Mouse (Mus musculus) heart, embryonic 16.5 days (tissue): ENCODE results near the gene Mamdc4. TPM values are rescaled to one million over a fixed set of nuclear protein-coding genes. Genes with fewer than 3 reads are reported as not detected.

Source experiments
- ATAC-seq: fragments of 200-750 bp; cut with Nextera tagmentation; replicated peaks from 2 replicates; pipeline ENCODE4 v1.8.0; 2017; ENCODE audit warnings: moderate number of reproducible peaks; ENCODE audit not compliant: insufficient read depth, low FRiP score; ENCODE audit errors: extremely low read depth
- H3K27ac ChIP-seq: fragments of 300-500 bp; sonication (generic); 2 replicates; pipeline ENCODE4 v1.5.1; 2014; ENCODE audit warnings: mild to moderate bottlenecking, low read length, control low read depth, moderate library complexity
- H3K27me3 ChIP-seq: fragments of 300-500 bp; sonication (generic); 2 replicates; pipeline ENCODE4 v1.6.1; 2014; ENCODE audit warnings: low read length, mixed read lengths; ENCODE audit not compliant: control insufficient read depth, insufficient read depth
- H3K36me3 ChIP-seq: fragments of 300-500 bp; sonication (generic); 2 replicates; pipeline ENCODE4 v1.6.1; 2014; ENCODE audit not compliant: control insufficient read depth, insufficient read depth
- H3K4me1 ChIP-seq: fragments of 300-500 bp; sonication (generic); 2 replicates; pipeline ENCODE4 v1.6.1; 2014; ENCODE audit warnings: low read length, mixed read lengths; ENCODE audit not compliant: control insufficient read depth, insufficient read depth
- H3K4me2 ChIP-seq: fragments of 300-500 bp; sonication (generic); 2 replicates; pipeline ENCODE4 v1.6.1; 2014; ENCODE audit warnings: low read depth, mild to moderate bottlenecking, control low read depth, low read length
- H3K4me3 ChIP-seq: fragments of 300-500 bp; sonication (generic); 2 replicates; pipeline ENCODE4 v1.5.1; 2014; ENCODE audit warnings: mild to moderate bottlenecking, control low read depth, low read length
- H3K9ac ChIP-seq: fragments of 300-500 bp; sonication (generic); 2 replicates; pipeline ENCODE4 v1.6.1; 2014; ENCODE audit warnings: low read length, control low read depth
- H3K9me3 ChIP-seq: fragments of 300-500 bp; sonication (generic); replicated peaks from 2 replicates; pipeline ENCODE4 v1.6.1; 2016; ENCODE audit warnings: low read length; ENCODE audit not compliant: control insufficient read depth
- WGBS: fragments of 180-500 bp; shearing (Covaris S2); extraction: QIAGEN DNeasy Blood & Tissue Kit; methylation state at CpG from one replicate; pipeline ENCODE4 v1.1.7; 2014; 5-methylcytosine and 5-hydroxymethylcytosine counted together
- polyA plus RNA-seq: library from polyadenylated mRNA; unstranded; fragments of >200 nt; fragmentation: Nextera tagmentation; extraction: Ambion mirVana; gene quantifications from 2 replicates; pipeline ENCODE4 v1.2.1, GENCODE M21; 2015

Mamdc4 gene
- 2.7 and 19.0 TPM in 2 replicates for polyA plus RNA-seq

DNA sequence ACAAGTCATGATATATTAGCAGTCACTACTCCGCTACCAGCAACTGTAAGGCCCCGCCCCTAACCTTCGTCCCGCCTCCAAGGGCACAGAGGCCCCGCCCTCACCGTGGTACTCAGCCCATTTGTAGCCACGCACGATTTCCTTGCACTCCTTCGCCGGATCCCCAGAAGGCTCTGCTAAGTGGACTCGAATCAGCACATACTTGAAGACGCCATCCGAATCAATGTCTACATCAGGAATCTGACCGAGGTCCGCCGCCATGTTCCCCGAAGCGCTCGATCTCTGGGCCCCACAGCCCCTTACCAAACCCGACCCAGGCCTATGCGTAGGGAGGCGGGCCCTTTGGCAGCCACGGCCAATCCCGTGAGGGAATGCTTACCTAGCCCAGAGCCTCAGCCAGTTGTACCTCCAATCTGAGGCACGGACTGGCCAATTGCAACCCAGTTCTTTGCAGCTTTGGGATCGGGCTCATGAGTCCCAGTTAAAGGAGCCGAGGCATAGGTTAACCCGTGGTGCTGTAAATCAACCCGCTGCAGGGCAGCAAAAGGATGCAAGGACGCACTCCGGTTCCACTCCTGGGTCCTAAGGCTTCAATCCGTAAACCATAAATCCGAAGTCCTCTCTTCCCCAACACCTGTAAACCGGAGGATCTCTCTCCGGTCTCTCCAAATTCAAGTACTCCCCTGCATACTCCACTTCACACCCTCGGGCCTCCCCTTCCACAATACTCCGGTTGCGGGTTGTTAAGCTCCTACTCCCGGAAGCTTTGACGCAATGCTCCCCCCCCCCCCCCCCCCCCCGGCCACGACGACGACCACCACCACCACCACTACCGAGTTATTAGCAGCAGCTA, at the start of gene Mamdc4, which contains the start of gene Phpt1:
Gene Mamdc4, minus strand, starts transcription at position 267 of the 853 bp plus-strand sequence.
Gene Phpt1, minus strand, starts transcription at position 646 of the 853 bp plus-strand sequence.
- Histone ChIP-seq H3K9ac (peak within 1 kb of the TSS; percentile 73), H3K27ac (peak within 1 kb of the TSS; percentile 91), H3K36me3 (0 out of 2 replicates have a peak, but pooled peaks cover 3% of the 10 kb centered on the region), H3K9me3 (no peaks in the 10 kb centered on the region), H3K4me1 (peaks cover 38% of the 10 kb centered on the region), H3K4me2 (peak within 1 kb of the TSS; percentile 82), H3K4me3 (peak within 1 kb of the TSS; percentile 60), H3K27me3 (peaks cover 37% of the 10 kb centered on the region)
- under 1% methylated on average over 41 of the region's 45 CpGs for WGBS
- peak; percentile 97 for ATAC-seq

DNA sequence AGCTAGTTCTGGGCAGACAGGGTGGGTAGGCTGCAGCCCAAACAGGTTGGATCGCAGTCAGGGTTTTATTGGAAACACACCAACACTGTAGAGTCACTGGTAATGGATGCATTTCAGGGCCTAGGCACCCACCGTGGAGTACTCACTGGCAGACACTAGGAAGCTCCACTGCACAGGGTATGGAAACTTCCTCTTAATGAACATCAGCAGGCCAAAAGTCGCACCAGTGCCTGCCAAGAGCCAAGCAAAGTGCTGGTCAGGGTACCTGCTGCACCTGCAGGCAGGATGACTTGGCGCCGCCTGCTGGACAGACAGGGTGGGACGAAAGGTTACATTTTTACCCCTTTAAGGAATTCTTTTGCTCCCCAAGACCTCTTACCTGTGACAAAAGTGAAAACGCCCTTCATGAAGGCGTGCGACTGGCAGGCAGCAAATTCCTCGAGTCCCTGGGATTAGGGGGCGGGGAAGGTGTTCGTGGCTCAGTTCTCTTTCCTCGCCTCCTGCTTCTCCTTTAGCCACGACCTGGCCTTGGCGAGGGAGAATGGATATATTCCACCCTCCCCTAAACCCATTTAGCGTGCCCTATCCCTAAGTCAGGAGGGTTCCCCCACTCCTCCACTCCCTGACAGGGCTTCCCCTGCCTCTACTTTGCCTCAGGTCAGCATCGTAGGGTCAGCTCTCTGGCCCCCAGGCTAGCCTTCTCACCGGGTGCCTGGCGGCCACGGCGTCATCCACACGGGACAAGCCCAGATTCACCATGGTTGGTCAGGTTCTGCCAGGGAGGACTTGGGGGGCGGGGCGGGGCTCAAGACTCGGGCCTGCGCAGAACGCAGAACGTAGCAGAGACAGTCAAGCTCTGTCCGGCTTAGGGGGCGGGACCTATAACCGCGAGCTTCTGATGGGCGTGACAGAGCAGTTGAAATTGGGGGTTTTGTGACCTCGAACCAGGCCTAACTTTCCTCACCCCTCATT, 46.9 kb upstream of the Mamdc4 start, which contains the start of gene Tmem141:
Gene Tmem141, minus strand, starts transcription at position 777 of the 972 bp plus-strand sequence.
- Histone ChIP-seq H3K36me3 (no peaks in the 10 kb centered on the region), H3K4me2 (peak within 1 kb of the TSS; percentile 92), H3K9ac (peak within 1 kb of the TSS; percentile 79), H3K9me3 (no peaks in the 10 kb centered on the region), H3K4me1 (peaks cover 9% of the 10 kb centered on the region), H3K27ac (peak within 1 kb of the TSS; percentile 67), H3K4me3 (peak within 1 kb of the TSS; percentile 62), H3K27me3 (peaks cover 19% of the 10 kb centered on the region)
- peak; percentile 92 for ATAC-seq
- WGBS = 6% methylated on average over 34 of the region's 34 CpGs

DNA sequence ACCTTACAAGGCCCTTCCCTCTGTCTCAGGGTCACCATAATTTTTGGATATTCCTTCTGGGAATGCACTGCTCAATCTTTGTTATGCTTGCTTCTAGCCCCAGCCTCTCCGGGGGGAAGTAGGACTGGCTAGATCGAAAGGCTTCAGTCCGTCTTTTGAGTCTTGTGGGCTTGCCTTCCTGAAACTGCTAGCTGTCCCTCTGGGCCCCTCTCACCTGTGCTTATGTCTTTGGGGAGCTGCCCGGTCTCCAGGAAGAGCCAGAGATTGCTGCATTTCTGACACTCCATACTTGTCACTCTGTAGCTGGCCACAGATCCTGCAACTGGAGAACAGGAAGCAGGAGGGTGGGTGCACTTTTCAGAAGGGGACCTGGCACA, 46.2 kb upstream of the Mamdc4 start:
- Histone ChIP-seq H3K27me3 (peaks cover 26% of the 10 kb centered on the region), H3K36me3 (no peaks in the 10 kb centered on the region), H3K9me3 (no peaks in the 10 kb centered on the region), H3K9ac (no peak overlapping the region), H3K27ac (no peak overlapping the region), H3K4me2 (peak overlapping the region; percentile 92; the same call in 1 of the 2 replicates), H3K4me3 (no peak overlapping the region), H3K4me1 (peaks cover 11% of the 10 kb centered on the region)
- WGBS = 70% methylated on average over 4 of the region's 4 CpGs
- ATAC-seq = no peak

DNA sequence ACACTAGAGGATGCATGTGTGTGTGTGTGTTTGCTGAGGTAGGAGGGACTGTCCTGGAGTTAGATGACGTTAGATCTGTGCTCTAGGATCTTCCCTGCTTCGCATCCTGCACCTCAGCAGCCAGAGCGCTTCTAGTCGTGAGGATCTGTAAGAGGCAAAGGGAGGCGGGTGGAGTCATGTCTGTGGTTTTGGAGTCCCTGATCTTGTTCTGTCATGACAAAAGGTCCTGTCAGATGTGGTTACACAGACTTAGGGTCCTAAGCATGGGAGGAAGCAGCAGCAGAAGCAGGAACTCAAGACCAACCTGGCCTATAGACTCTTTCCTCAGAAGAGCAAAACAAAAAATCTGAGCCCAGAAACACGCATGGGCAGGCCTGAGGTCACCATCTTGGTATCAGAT, 45.7 kb upstream of the Mamdc4 start:
- no peak overlapping the region for H3K9ac ChIP-seq
- no peak overlapping the region for H3K4me3 ChIP-seq
- peaks cover 30% of the 10 kb centered on the region for H3K27me3 ChIP-seq
- H3K27ac ChIP-seq = no peak overlapping the region
- 77% methylated on average over 6 of the region's 6 CpGs for WGBS
- H3K36me3 ChIP-seq = no peaks in the 10 kb centered on the region
- H3K4me2 ChIP-seq = no peak overlapping the region
- H3K9me3 ChIP-seq = no peaks in the 10 kb centered on the region
- ATAC-seq = no peak
- peaks cover 11% of the 10 kb centered on the region for H3K4me1 ChIP-seq

DNA sequence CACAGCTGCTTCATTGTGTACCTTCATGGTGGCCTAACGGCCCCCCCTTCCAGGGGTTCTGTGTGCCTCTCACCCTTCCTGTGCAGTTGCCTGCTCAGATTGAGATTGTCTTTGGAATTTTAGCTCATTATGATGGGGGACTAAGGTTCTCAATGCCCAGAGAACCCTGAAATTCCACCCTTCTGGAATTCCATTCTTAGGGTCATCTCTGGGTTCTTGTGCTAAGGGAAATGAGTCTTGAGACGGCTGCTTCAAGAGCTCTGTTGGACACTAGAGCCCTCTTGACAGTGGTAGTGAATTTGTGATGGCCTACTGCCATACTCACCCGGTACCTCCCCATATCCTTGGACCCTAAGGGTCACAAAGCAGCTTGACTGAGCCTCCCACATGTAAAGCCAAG, 42.9 kb upstream of the Mamdc4 start, which contains the start of gene Ccdc183:
Gene Ccdc183, minus strand, starts transcription at position 101 of the 400 bp plus-strand sequence.
- no peaks in the 10 kb centered on the region for H3K9me3 ChIP-seq
- H3K9ac ChIP-seq = no peak within 1 kb of the TSS
- no peaks in the 10 kb centered on the region for H3K36me3 ChIP-seq
- H3K4me2 ChIP-seq = no peak within 1 kb of the TSS
- no peak for ATAC-seq
- H3K27ac ChIP-seq = no peak within 1 kb of the TSS
- H3K4me1 ChIP-seq = peaks cover 11% of the 10 kb centered on the region
- peaks cover 45% of the 10 kb centered on the region for H3K27me3 ChIP-seq
- H3K4me3 ChIP-seq = no peak within 1 kb of the TSS
- WGBS = 68% methylated on average over 3 of the region's 3 CpGs

DNA sequence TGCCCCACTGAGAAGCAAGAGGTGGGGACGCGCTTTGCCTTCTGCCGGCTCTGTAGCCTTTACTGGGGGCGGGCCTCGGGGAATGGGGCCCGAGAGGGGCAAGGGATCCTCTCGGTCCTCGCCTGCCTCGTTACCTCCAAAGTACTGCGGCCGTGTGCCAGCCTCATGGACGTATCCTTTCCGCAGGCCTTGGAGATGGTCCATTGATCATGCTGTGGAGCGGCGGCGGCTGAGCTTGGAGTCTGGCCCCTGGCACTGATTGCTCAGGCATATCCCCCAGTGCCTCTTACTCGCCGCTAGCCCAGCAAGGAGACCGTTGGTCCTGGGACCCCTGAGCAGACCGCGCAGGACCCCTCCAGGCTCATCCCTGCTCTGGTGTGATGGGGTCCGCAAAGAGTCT, 41.8 kb upstream of the Mamdc4 start:
- H3K4me2 ChIP-seq = peak overlapping the region; percentile 13; the same call in 1 of the 2 replicates
- H3K4me1 ChIP-seq = peaks cover 8% of the 10 kb centered on the region
- peak overlapping the region; percentile 28; the same call in 1 of the 2 replicates for H3K9ac ChIP-seq
- no peaks in the 10 kb centered on the region for H3K36me3 ChIP-seq
- peaks cover 45% of the 10 kb centered on the region for H3K27me3 ChIP-seq
- peak overlapping the region; percentile 25 for H3K4me3 ChIP-seq
- WGBS = 15% methylated on average over 22 of the region's 22 CpGs
- no peak for ATAC-seq
- H3K9me3 ChIP-seq = no peaks in the 10 kb centered on the region
- H3K27ac ChIP-seq = no peak overlapping the region

DNA sequence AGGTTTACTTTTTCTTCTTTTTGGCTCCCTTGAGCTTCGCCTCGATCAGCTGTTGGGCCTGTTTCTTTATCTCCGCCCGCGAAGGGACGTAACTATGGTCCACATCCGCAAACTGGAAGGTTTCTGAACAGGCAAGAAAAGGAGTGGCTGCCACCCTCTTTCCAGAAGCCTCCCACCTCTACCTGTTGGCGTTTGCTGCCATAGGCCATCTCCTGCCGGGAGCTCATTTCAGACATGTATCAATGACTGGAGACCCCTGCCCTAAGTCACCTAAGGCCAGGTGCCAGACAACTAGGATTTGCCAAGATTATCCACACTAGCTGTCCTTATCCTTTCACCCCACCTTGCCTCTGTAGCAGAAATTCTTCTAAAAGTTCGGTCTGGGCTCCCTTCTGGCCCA, 34.0 kb upstream of the Mamdc4 start:
- Histone ChIP-seq H3K9me3 (no peaks in the 10 kb centered on the region), H3K4me1 (peaks cover 15% of the 10 kb centered on the region), H3K4me3 (peak overlapping the region; percentile 78), H3K4me2 (peak overlapping the region; percentile 64), H3K9ac (peak overlapping the region; percentile 99), H3K27me3 (no peaks in the 10 kb centered on the region), H3K27ac (peak overlapping the region; percentile 93), H3K36me3 (no peaks in the 10 kb centered on the region)
- 62% methylated on average over 10 of the region's 10 CpGs for WGBS
- no peak for ATAC-seq

DNA sequence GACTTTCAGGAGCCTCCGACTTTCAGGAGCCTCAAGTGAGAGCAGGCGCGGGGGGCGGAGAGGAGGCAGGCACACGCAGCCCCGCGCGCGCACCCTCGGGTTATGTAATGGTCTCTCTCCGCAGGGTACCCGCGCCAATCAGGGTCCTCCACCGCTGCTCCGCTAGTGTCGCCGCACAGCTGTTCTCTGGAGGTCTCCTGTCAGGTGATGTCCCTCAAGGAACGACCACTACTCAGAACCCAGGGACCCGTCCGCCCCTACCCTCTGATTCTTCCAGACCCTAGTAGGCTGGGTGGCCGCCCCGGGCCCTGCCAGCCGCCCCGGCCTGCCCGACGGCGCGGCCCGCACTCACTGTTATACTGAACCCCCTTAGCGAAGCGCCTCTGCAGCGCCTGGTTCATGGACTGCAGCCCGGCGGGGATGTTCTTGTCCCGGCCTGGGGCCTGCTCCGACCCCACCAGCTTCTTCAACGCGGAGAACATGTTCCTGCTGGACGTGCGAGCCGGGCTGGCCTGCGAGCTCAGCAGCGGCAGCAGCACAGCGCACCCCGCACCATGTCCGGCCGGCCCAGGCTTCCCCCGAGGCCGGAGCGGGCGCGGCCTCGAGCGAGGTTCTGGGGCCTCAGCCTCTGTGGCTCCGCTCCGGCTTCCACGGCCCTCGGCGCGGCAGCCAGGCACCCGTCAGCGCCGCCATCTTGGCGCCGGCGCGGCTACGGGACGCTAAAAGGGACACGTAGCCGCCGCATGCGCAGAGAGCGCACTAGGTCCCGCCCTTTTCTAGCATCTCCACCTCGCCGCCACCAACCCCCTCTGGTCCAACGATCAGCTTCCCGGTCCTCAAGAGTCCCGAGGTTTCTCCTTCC, 33.3 kb upstream of the Mamdc4 start, which contains the start of gene Rabl6:
Gene Rabl6, minus strand, starts transcription at position 761 of the 862 bp plus-strand sequence.
- Histone ChIP-seq H3K9me3 (no peaks in the 10 kb centered on the region), H3K4me1 (peaks cover 15% of the 10 kb centered on the region), H3K27ac (peak within 1 kb of the TSS; percentile 93), H3K9ac (peak within 1 kb of the TSS; percentile 99), H3K4me3 (peak within 1 kb of the TSS; percentile 78), H3K27me3 (no peaks in the 10 kb centered on the region), H3K4me2 (peak within 1 kb of the TSS; percentile 80), H3K36me3 (no peaks in the 10 kb centered on the region)
- under 1% methylated on average over 80 of the region's 80 CpGs for WGBS
- peak; percentile 91 for ATAC-seq
